Mouse (Mus musculus) testis, adult 2 months (tissue): ENCODE results near the gene St13.

Experiments
- CTCF ChIP-seq: fragments of 200-500 bp; IDR thresholded peaks from 2 replicates; pipeline ENCODE4 v1.5.1; 2012; ENCODE audit warnings: low read depth, mild to moderate bottlenecking, inconsistent platforms, low read length, moderate library complexity; ENCODE audit not compliant: control insufficient read depth, insufficient read depth, insufficient replicate concordance
- POLR2A ChIP-seq: fragments of 200-500 bp; IDR thresholded peaks from 2 replicates; pipeline ENCODE4 v1.6.1; 2012; ENCODE audit warnings: low read depth, mild to moderate bottlenecking, inconsistent platforms, low read length, moderate library complexity; ENCODE audit not compliant: control insufficient read depth

DNA sequence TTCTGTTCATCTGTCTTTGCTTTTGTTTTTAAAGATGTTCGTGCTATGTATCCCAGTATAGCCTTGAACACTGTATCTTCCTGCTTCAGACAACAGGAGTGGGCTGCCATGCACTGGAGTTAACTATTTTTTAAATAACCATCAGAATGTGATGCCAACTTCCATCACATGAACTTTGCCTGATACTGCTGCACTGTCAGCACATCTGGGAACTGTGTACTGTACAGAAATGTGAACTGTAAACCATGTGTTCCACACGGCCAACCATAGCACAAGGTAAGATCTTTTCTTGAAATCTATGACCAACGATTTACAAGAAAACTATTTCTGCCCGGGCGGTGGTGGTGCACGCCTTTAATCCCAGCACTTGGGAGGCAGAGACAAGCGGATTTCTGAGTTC, 72.4 kb downstream of the St13 start:
- no peak for TF ChIP-seq CTCF
- TF ChIP-seq POLR2A: no peak
